Mouse (Mus musculus): ENCODE results near the gene Gm17651. TPM values are rescaled to one million over a fixed set of nuclear protein-coding genes. Genes with fewer than 3 reads are reported as not detected.

Gene Gm17651
- polyA plus RNA-seq, 1 experiment from 2014 or later = not detected

Small RNA genes within 50 kb of the gene (microRNA-seq; reads per million reads assigned to microRNA genes)
- not detected for gene Mir7225

Other genes starting within 250 kb of the Gm17651 start
- 6.8 and 8.5 TPM in 2 replicates for gene Chd1l, start 64.5 kb downstream of the Gm17651 start, polyA plus RNA-seq (2015; fragmentation: Nextera tagmentation; extraction: Ambion mirVana)
- 0.66 and 1.0 TPM in 2 replicates for gene Fmo5, start 45.9 kb downstream of the Gm17651 start, polyA plus RNA-seq (2015; fragmentation: Nextera tagmentation; extraction: Ambion mirVana)
- gene Prkab2, start 16.5 kb downstream of the Gm17651 start, polyA plus RNA-seq (2015; fragmentation: Nextera tagmentation; extraction: Ambion mirVana) = 9.5 and 10.0 TPM in 2 replicates
- 67.6 and 73.1 TPM in 2 replicates for gene Pde4dip, start 214.0 kb upstream of the Gm17651 start, polyA plus RNA-seq (2015; fragmentation: Nextera tagmentation; extraction: Ambion mirVana)
- gene Sec22b, start 226.5 kb upstream of the Gm17651 start, polyA plus RNA-seq (2015; fragmentation: Nextera tagmentation; extraction: Ambion mirVana) = 104 and 108 TPM in 2 replicates